Mouse (Mus musculus): Measurements from ENCODE around the gene Theg.

DNA sequence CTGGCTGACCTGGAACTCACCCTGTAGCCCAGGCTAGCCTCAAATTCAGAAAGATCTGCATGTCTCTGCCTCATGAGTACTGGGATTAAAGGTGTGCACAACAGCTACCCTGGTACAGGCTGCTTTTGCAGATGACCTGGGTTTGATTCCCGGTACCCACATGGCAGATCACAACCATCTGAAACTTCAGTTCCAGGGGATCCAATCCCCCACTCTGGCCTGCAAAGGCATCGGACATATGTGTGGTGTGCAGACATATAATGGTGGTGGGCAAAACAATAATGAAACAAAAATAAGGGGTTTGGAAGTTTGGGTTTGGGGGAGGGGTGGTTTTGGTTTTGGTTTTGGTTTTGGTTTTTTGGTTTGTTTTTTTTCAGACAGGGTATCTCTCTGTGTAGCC, 15.8 kb downstream of the Theg start:
- TF ChIP-seq CTCF (IDR thresholded peaks at IDR 0.05), result no peak
- no peak for TF ChIP-seq EP300 (IDR thresholded peaks at IDR 0.05)

Data from lung, postnatal 0 days (tissue).